Mouse (Mus musculus) heart, postnatal 14 days (tissue): Measurements from ENCODE around the gene Drd4. TPM values are rescaled to one million over a fixed set of nuclear protein-coding genes. Genes with fewer than 3 reads are reported as not detected.
"Not testable (repeated sequence)": the region's sequence is repeated elsewhere in the genome, so short reads cannot be mapped to it uniquely, and the experiment has no call there.

ENCODE experiments used
- DNase-seq, 2 experiments: peaks; one replicate each; pipeline ENCODE4 v3.0.0; 2021 to 2022
- intact Hi-C: fragments of 180-260 bp; cut with DNase I; formaldehyde crosslinking; loops from one replicate; pipeline ENCODE4 v1.15.1; 2025
- long read RNA-seq, 2 experiments: library from polyadenylated mRNA; stranded (forward); transcript quantifications; one replicate each; pipeline ENCODE4 v2.0.0; 2021
- total RNA-seq, 2 experiments: library from RNA; stranded (reverse); gene quantifications; 2 replicates each; pipeline ENCODE4 v1.2.3; 2021

The Drd4 gene
- total RNA-seq, result not detected
- long read RNA-seq, experiment 1, result 0 reads
- long read RNA-seq, experiment 2, result 0 reads

DNA sequence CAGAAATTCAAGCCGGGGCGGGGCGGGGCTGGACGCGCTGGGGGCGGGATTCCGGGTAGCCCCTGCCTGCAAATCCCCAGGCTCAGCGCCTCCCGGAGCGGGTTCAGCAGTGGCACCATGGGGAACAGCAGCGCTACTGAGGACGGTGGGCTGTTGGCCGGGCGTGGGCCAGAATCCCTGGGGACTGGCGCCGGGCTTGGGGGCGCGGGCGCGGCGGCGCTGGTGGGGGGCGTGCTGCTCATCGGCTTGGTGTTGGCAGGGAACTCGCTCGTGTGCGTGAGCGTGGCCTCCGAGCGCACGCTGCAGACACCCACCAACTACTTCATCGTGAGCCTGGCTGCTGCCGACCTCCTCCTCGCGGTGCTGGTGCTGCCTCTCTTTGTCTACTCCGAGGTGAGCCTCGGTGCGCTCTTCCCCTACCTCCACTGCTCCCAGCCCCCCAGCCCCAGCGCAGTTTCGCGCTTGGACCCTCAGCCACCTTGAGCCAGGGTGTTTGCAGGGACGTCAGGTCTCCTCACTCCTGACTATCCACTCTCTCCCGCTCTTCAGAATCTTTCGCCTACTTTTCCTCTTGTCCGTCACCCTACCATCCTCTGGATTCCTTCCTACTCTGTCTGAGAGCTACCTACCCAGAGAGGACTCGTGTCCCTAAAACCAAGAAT lies at the start of gene Drd4:
Drd4 (plus strand) TSS at position 86 of the 662 bp plus-strand sequence.
- intact Hi-C loops, result no loop called here
- no peak for DNase-seq

DNA sequence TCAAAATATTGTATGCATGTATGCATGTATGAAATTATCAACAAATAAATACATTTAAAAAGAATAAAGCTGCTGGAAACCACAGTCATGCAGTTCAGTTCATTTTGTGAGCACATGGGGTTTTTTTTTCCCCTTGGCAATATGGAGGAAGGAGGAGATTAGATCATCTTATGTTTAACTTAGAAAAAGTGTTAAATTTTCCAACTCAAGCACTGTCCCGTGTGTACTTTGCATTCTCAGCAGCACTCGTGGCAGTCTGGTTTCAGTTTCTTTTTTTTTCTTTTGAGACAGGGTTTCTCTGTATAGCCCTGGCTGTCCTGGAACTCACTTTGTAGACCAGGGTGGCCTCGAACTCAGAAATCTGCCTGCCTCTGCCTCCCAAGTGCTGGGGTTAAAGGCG lies 41.3 kb upstream of the Drd4 start:
- DNase-seq, intact Hi-C loops: not testable (repeated sequence)

DNA sequence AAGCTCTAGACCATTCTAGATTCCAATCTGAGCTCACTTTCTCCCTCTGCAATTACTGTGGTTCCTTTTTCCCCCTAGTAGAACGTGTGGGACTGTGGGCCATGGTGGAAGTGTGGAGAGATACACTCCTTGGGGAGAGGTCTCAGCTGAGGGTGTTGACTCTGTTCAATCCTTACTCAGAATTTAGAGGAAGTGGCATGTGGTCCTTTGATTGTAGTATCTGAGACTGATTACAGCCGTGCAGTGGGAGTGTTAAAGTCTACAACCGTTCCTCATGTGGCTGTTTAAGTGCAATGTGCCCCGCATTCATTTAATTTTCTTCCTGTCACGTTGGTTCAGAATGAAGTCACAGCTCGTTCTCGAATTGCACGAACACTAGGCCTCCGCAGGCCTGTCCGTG lies 35.6 kb upstream of the Drd4 start:
- intact Hi-C loops, result no loop called here
- DNase-seq, result no peak

DNA sequence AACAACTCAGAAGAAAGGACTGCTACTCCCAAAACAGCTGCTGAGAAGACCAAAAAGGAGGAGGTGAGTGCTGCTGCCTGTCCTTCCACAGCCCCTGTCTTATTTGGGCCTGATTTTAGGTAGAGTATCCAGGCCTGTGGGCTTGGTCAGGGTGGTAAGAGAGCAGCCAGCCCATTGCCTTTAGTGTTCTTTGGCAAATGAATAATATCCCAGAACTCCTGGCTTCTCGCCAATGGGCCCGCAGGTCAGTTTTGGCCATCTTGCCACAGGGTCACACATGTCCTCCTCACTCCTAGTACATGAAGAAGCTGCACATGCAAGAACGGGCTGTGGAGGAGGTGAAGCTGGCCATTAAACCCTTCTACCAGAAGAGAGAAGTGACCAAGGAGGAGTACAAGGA lies 30.3 kb upstream of the Drd4 start:
- intact Hi-C loops, result no loop called here
- no peak for DNase-seq

DNA sequence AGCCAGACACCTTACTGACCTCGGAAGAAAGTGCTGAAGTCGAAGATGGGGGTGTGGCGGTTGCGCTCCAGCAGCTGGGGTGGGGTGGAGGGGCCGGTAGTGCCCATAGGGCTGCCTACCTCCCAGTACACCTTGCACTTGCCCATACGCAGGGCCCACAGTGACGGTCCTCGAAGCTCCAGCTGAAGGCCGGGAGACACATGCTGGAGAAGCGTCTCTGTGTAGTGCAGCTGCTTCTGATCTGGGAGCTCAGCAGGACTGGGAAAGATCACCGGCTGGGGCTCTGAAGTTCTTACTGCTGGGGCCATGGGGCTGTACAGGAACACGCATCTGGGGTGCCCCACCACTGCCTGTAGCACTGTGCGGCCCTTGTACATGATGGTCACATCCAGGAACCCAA lies 28.2 kb upstream of the Drd4 start:
- intact Hi-C loops, result loop anchor here (2.0 kb wide), 1 partner anchor 99 kb away; no protein-coding TSS in a partner anchor
- DNase-seq, result no peak

DNA sequence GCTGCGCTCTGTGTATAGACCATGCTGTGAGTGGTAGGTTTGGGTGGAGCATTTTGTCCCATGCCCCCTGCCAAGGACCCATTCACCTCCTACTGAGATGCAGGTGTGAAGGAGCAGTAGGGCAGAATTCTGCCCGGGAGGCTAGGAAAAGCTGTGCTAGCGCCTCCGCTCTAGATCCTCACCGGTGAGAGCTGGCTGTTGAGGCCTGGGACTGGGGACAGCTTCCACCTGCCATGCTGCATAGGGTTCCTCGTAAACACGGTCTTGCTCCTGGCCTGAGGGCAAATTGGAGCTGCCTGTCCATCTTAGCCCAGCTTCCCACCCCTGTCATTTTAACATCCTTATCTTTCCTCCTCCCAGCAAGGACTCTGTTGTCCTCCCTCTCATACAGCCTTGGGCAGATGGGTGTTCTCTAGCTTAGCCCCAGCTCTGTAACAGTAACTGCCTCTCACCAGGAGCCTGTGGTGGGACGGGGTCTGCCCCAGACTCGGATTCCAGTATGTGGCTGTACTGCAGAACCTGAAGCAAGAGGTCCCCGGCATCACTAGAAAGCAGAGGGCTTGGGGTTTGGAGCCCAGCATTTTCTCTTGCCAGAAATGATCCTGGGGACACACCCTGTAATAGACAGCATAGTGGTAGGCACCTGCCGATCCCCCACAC lies 27.6 kb upstream of the Drd4 start:
- DNase-seq, result no peak
- intact Hi-C loops, result loop anchor here (2.0 kb wide), 1 partner anchor 99 kb away; no protein-coding TSS in a partner anchor

DNA sequence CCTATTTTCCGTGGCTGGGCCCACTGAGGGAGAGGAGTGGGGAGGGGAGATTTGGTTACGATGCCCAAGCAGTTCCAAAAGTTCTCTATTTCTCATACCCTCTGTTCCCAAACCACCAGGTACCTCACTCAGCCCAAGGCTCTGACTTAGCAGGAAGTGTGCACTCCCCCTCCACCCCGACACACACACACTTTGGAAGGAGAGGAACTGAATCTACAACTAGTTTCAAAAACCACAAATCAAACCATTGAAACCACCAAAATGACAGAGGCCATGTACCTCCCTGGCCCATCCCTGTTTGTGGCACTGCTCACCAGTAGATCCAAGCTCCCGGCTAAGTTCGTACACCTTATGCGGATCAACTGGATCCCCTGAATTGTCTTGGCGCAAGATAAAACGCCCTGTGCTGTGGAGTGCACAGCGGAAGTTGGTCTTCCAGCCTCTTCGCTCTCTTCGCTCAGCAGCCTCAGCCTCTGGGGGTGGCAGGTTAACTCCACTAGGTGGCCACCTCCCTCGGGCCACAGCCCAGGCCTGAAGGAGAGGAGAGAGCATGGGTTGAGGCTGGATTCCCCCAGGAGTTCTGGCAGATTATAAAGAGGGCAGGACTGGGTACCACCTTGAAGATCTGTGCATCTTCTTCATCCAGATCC lies 26.9 kb upstream of the Drd4 start:
- intact Hi-C loops, result loop anchor here (2.0 kb wide), 1 partner anchor 98 kb away; no protein-coding TSS in a partner anchor
- DNase-seq, result peak; percentile 29 to 38

DNA sequence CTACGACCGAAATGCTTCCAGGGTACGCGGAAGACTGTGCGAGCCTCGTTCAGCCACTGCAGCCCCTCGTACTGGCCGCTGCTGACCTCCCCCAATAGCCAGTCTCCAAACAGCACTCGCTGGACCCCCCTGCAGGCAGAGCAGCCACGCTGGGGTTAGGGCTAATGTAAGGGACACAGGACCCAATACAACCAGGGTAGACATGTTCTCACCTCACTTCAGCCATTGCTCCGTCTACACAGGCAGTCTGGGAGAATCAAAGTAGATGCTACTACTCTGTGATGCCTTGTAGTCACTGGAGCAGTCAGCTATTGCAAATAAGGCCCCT lies 26.4 kb upstream of the Drd4 start:
- DNase-seq, result no peak
- intact Hi-C loops, result loop anchor here (2.0 kb wide), 1 partner anchor 97 kb away; no protein-coding TSS in a partner anchor

DNA sequence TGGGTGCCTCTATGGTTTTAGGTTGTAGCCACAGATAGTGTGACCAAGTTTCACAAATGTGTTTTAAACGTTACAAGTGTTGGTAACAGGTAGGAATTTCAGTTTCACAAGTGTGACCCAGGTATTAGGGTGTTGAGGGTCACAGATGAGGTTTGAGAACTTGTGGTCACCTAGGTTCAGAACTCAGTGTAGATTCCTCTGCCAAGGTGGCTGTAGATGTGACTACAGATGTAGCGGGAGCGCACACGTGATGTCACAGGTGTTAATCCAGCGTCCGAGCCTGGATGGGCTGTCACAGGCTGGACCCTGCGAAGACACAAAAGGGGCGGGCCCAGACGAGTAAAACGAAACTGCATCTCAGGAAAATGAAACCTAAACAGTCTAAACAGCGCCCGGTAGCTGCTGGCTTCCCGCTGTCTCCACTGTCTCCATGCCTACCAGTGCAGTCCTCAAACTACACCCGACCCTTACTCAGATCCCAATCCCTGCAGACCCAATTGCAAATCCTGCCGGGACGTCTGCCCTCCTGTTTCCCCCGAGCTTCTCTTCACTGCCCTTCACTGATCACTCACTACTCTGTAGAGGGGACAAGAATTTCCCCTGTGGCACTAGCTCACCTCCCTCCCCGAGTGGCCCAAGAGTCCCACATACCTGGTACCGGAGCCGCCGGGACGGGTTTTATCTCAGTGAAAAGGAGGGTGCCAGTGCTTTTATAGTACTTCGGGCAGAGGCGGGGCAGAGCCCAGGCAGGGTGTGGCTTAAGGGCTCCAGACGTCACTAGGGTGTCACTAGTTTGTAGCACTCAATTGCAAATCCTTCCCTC lies 25.9 kb upstream of the Drd4 start, which contains the start of gene Irf7:
Irf7 (minus strand) TSS at position 743 of the 823 bp plus-strand sequence.
- intact Hi-C loops, result loop anchor here (2.0 kb wide), 1 partner anchor 97 kb away; no protein-coding TSS in a partner anchor

DNA sequence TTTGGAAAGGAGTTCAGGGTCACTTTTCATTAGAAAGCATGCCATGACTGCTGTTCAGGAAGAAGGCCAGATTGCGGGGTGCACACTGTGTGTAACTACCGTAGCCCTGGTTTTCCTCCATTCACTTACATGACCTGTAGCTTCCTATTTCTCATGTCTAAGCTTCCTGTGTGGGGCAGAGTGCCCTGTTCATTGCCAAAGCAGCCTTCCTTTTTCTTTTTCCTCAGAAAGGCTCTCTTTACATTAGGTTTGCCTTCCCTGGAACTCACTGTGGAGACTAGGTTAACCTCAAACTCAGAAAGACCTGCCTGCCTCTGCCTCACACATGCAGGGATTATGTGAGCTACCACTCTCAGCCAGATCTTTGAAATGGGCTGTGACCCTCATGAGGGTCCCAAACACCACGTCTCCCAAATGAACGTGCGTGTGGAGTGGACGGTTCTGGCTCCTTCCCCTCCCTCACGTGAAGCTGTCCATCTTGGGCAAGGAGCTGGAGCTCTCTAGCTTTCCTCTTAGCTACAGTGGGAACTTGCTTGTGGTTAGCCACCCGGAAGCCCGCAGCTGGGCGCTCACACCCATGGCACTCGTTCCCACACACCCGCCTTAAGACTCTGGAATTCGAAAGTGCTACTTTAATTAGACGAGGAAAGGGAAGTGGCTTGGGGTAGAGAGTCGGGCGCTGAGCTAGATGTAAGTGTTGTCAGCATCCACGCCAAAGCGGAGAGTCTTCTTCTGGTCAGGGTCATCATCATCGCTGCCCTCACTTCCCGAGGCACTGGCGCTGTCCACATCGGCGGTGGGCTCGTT lies 23.1 kb upstream of the Drd4 start:
- peak in 1 of 2 experiments; percentile 28 for DNase-seq
- intact Hi-C loops, result no loop called here

More for the DNA sequence above, 25.9 kb upstream of the Drd4 start, which contains the start of gene Irf7:
- peak; percentile 56 to 68 for DNase-seq

DNA sequence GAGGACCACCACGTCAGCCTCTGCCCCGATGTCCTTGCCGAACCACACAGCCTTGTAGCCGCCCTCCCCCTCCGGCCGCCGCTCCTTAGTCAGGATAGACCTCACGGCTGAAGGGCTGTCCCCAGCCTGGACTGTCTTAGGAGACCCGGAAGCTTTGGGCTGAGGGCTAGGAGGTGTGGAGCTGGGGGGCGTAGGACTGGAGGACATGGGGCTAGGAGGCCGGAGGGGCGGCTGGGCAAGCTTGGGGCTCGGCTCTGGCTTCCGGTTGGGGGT lies 22.6 kb upstream of the Drd4 start:
- DNase-seq, result no peak
- intact Hi-C loops, result no loop called here

DNA sequence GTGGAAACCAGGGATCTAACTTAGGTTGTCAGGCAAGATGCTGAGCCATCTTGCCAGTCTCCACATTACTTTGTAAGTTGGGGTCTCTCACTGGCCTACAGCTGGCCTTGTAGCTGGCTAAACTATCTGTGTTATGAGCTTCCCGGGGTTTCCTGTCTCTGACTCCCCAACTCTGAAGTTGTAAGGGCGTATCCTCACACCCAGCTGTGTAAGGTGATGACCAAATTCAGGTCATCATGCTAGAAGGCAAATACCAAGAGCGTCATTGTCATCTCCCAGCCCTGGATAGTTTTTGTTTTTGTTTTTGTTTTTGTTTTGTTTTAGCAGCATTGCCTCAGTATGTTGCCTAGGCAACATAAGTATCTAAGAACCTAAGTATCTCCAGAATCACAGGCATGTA lies 21.2 kb upstream of the Drd4 start:
- intact Hi-C loops, result no loop called here

DNA sequence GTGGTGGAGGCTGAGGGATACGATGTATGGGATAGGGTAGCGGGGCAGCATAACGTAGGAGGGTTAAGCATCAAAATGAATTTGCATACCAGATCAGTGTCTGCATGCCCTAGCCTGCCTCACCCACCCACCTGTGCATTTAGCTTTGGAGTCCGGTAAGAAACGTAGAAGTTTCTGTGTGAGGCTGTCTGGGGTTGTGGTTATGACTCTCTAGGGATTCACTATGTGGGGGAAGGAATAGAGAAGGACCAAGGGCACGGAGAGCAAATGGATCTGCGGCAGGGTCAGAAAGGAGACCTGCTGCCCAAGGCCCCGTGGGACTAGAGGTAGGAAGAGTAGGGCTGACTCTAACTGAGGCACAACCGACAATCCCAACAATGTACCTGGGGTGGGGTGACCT lies 16.4 kb upstream of the Drd4 start:
- intact Hi-C loops, result no loop called here
- no peak for DNase-seq

More for the DNA sequence above, 21.2 kb upstream of the Drd4 start:
- DNase-seq, result no peak

DNA sequence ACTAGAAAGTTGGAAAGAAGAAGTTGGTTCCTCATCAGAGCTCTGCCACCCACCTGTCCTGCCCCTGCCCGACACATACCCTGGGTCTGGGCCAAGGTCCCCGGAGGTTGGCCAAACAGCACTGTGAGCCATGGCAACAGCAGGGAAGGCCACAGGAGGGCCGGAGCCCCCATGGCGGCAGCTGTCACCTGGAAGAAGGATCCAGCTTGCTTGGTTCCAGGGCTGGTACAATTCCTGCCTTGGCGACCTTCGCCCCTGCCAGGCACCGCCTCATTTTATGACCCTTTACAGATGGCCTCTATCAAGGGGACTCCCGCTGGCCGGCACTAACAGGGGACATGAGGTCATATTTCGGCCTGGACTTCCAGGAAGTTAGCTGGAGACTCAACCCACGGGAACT lies 15.3 kb upstream of the Drd4 start, which contains the start of gene Cdhr5:
Cdhr5 (minus strand) TSS at position 241 of the 400 bp plus-strand sequence.
- no peak for DNase-seq

DNA sequence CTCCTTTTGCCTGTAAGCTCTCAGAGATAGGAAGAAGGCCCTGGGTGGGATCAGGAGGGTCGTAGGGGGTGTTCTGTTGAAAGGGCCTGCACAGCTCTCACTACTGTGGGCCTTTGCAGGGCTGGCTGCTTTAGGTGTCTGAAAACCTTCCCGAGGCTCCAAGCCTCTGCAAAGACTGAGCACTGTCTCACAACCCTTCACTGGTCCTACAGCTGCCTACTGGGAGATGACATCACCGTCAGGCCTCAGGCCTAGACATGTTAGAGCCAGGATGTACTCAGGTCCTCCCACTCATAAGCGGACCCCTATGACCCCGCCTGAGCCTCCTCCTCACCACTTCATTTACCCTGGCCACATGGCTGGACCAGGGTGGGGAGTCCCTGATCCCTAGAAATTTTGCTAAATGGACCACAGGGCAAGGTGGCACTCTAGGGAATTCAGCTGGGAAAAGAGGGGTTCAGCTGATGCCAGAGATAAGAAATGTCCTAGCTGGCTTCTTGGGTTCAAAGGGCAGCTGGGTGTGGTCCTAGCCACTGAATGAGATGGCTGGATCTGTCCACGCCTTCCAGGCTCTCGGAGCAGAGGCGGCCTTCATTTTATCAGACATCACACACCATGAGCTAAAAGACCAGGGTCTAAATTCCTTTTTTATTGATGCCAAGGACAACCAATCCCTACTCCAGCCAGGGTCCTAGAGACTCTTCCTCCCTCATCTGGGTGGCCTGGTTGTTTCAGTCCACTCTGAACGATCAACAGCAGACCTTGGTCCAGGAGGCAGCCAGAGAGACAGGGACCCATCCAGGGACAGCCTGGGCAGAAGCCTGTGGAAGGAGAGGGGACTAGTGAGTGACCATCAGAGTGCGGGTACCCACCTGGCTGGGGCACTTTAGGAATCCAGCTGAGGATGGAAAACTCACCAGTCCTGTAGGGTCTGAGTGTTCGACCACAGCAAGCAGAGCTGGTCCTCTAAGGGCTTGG lies 13.8 kb upstream of the Drd4 start:
- intact Hi-C loops, result no loop called here
- DNase-seq, result no peak

More for the DNA sequence above, 15.3 kb upstream of the Drd4 start, which contains the start of gene Cdhr5:
- intact Hi-C loops, result no loop called here

DNA sequence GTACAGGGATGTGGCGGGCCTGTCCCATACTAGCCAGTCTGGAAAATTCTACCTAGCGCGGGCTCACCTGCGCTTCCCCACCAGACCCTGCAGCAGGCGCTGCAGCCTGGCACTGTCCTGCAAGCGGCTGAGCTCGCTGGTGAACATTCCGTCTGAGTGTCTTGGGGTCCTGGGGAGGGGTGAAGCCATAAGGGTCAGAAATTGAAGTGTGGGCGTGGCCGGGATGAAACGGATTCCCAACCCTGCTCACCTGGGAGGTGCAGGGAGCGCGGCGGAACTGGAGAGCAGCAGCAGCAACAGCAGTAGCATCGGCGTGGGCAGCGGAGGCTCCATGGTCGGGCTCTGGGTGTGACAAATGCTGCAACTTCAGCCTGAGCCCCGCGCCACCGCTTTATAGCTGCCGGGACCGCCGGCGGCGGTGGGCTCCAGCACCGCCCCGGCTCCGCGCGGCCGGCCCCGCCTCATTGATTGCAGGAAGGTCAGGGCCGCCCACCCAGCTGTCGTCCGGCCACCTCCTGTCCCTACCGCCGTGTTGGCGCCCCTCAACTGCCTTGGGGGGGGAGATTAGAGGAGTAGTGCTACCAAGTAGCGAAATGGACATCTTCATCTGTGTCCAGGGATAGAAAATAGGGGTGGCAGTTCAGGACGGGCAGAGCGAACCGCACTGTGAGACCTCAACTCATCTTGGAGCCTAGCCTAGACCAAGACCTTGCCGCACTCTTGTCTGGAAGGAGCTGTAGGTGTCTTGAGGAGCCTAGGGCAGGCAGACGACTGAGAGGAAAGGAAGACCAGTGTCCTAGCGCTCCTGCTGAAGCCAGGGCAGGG lies 12.8 kb upstream of the Drd4 start, which contains the start of gene Sct:
Sct (minus strand) TSS at position 368 of the 825 bp plus-strand sequence.
- intact Hi-C loops, result no loop called here
- DNase-seq, result no peak

DNA sequence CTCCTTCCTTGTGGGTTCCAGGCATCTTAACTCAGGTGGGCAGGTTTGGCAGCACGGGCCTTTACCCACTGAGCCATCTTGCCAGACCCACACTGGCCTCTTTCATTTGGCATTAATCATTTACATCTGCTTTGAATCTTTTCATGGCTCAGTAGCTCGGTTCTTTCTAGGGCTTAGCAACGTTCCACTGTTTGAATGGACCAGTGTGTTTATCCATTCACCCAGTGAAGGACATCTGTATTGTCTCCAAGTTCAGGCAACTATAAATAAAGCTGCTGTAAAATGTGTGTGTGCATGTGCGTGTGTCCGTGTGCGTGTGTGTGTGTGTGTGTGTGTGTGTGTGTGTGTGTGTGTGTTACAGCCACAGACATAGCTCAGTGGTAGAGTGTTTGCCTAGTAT lies 10.4 kb upstream of the Drd4 start:
- intact Hi-C loops, result no loop called here
- no peak for DNase-seq

DNA sequence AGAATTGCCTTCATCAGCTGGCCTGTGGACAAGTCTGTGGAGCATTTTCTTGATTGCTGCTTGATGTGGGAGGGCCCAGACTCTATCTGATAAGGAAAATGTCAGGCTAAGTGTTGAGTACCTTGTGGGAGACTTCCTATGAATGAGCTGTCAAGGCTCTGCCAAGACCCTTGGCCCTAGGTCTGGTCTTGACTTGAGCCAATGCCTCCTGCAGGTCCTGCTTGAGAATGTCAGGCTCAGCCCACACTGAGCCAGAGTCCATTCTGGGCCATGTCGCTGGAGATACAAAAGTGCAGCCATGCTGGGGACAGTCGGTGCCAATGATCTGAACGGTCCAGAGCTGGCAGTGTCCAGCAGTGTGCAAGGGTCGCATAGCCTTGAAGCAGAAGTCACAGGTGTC lies 9.1 kb upstream of the Drd4 start:
- intact Hi-C loops, result no loop called here
- DNase-seq, result no peak
